Mouse (Mus musculus) heart, embryonic 14.5 days (tissue): Measurements from ENCODE around the gene 5730596B20Rik. TPM values are rescaled to one million over a fixed set of nuclear protein-coding genes. Genes with fewer than 3 reads are reported as not detected.

ENCODE experiments used
- ATAC-seq: fragments of 200-750 bp; cut with Nextera tagmentation; 2 replicates; pipeline ENCODE4 v1.8.0; 2017; ENCODE audit warnings: low read depth, moderate TSS enrichment; ENCODE audit not compliant: insufficient number of reproducible peaks, insufficient read depth, low FRiP score
- H3K27ac ChIP-seq, 2 experiments: fragments of 200-500 bp in 1 of 2; fragments of 300-500 bp in 1 of 2; sonication (generic) in 1 of 2; replicated peaks in 1 of 2; 2 replicates each; pipeline ENCODE4 v1.5.1; 2012 to 2014; ENCODE audit warnings: low read depth in 2 of 2, low read length in 2 of 2, control low read depth in 1 of 2, mild to moderate bottlenecking in 1 of 2, mixed read lengths in 1 of 2; ENCODE audit not compliant: control insufficient read depth in 1 of 2, insufficient read depth in 1 of 2
- H3K27me3 ChIP-seq: fragments of 300-500 bp; sonication (generic); 2 replicates; pipeline ENCODE4 v1.6.1; 2014; ENCODE audit warnings: mild to moderate bottlenecking, low read length, control low read depth; ENCODE audit not compliant: control insufficient read depth, insufficient read depth
- H3K36me3 ChIP-seq: fragments of 300-500 bp; sonication (generic); 2 replicates; pipeline ENCODE4 v1.6.1; 2014; ENCODE audit warnings: mild to moderate bottlenecking, control low read depth, low read length, mixed read lengths; ENCODE audit not compliant: control insufficient read depth, insufficient read depth
- H3K4me1 ChIP-seq, 2 experiments: fragments of 200-500 bp in 1 of 2; fragments of 300-500 bp in 1 of 2; sonication (generic) in 1 of 2; 2 replicates each; pipeline ENCODE4 v1.6.1; 2012 to 2014; ENCODE audit warnings: low read length in 2 of 2, control low read depth in 1 of 2, mixed read lengths in 1 of 2; ENCODE audit not compliant: control insufficient read depth in 2 of 2, insufficient read depth in 2 of 2
- H3K4me2 ChIP-seq: fragments of 300-500 bp; sonication (generic); 2 replicates; pipeline ENCODE4 v1.6.1; 2014; ENCODE audit warnings: mild to moderate bottlenecking, low read length
- H3K4me3 ChIP-seq, 2 experiments: fragments of 200-500 bp in 1 of 2; fragments of 300-500 bp in 1 of 2; sonication (generic) in 1 of 2; 2 replicates each; pipeline ENCODE4 v1.5.1; 2012 to 2014; ENCODE audit warnings: low read length in 2 of 2, mild to moderate bottlenecking in 2 of 2, control low read depth in 1 of 2, low read depth in 1 of 2, moderate library complexity in 1 of 2; ENCODE audit not compliant: control insufficient read depth in 1 of 2, insufficient read depth in 1 of 2
- H3K9ac ChIP-seq: fragments of 300-500 bp; sonication (generic); 2 replicates; pipeline ENCODE4 v1.6.1; 2014; ENCODE audit warnings: mild to moderate bottlenecking, low read length
- H3K9me3 ChIP-seq: fragments of 300-500 bp; sonication (generic); 2 replicates; pipeline ENCODE4 v1.6.1; 2016; ENCODE audit warnings: low read length, control low read depth; ENCODE audit not compliant: control insufficient read depth
- WGBS: fragments of 180-500 bp; shearing (Covaris S2); extraction: QIAGEN DNeasy Blood & Tissue Kit; methylation state at CpG from one replicate; pipeline ENCODE4 v1.1.7; 2014; 5-methylcytosine and 5-hydroxymethylcytosine counted together
- polyA plus RNA-seq: library from polyadenylated mRNA; unstranded; fragments of >200 nt; fragmentation: Nextera tagmentation; extraction: Ambion mirVana; gene quantifications from 2 replicates; pipeline ENCODE4 v1.2.1, GENCODE M21; 2014

The 5730596B20Rik gene
- polyA plus RNA-seq, 1 experiment from 2014 or later = not detected

- H3K9me3 ChIP-seq = no peaks in the 10 kb centered on the region
- no peak overlapping the region; the same call in 1 of the 2 replicates for H3K9ac ChIP-seq
- no peak overlapping the region for H3K27ac ChIP-seq
- H3K36me3 ChIP-seq = no peaks in the 10 kb centered on the region
- peak overlapping the region; percentile 24; the same call in 1 of the 2 replicates for H3K4me2 ChIP-seq
- peaks cover 99% of the 10 kb centered on the region for H3K27me3 ChIP-seq
- 3% methylated on average over 10 of the region's 10 CpGs for WGBS
- no peaks in the 10 kb centered on the region; a peak in 1 of 4 replicates for H3K4me1 ChIP-seq
- H3K4me3 ChIP-seq = peak overlapping the region in 1 of 2 experiments; percentile 6; a peak in 1 of 4 replicates
- ATAC-seq = no peak
Measured at GRCm38 (mm10) chr6:52179690-52180089, 2.4 kb downstream of the 5730596B20Rik start.

- H3K9ac ChIP-seq = no peak overlapping the region
- H3K4me1 ChIP-seq = no peaks in the 10 kb centered on the region; a peak in 1 of 4 replicates
- no peak for ATAC-seq
- no peaks in the 10 kb centered on the region for H3K9me3 ChIP-seq
- H3K27me3 ChIP-seq = peaks cover 99% of the 10 kb centered on the region
- no peak overlapping the region for H3K4me3 ChIP-seq
- no peak overlapping the region for H3K27ac ChIP-seq
- H3K36me3 ChIP-seq = no peaks in the 10 kb centered on the region
- no peak overlapping the region for H3K4me2 ChIP-seq
- 8% methylated on average over 11 of the region's 11 CpGs for WGBS
Measured at GRCm38 (mm10) chr6:52180213-52180710, 3.0 kb downstream of the 5730596B20Rik start.

- no peaks in the 10 kb centered on the region for H3K36me3 ChIP-seq
- 13% methylated on average over 3 of the region's 3 CpGs for WGBS
- H3K27me3 ChIP-seq = peaks cover 100% of the 10 kb centered on the region
- H3K4me2 ChIP-seq = no peak overlapping the region
- H3K4me3 ChIP-seq = no peak overlapping the region
- no peak for ATAC-seq
- no peak overlapping the region for H3K27ac ChIP-seq
- no peaks in the 10 kb centered on the region for H3K4me1 ChIP-seq
- H3K9me3 ChIP-seq = no peaks in the 10 kb centered on the region
- H3K9ac ChIP-seq = no peak overlapping the region
Measured at GRCm38 (mm10) chr6:52180726-52181125, 3.4 kb downstream of the 5730596B20Rik start.

- Histone ChIP-seq H3K4me3 (no peak overlapping the region), H3K4me2 (no peak overlapping the region), H3K27ac (no peak overlapping the region)
Measured at GRCm38 (mm10) chr6:52182030-52182429, 4.7 kb downstream of the 5730596B20Rik start.

GRCm38 (mm10) chr6:52182793-52183192 lies 5.5 kb downstream of the 5730596B20Rik start:
- H3K4me2 ChIP-seq = no peak overlapping the region
- no peaks in the 10 kb centered on the region for H3K36me3 ChIP-seq
- no peaks in the 10 kb centered on the region for H3K9me3 ChIP-seq
- WGBS = 24% methylated on average over 1 of the region's 1 CpGs
- no peak overlapping the region for H3K9ac ChIP-seq
- no peaks in the 10 kb centered on the region for H3K4me1 ChIP-seq
- peaks cover 100% of the 10 kb centered on the region for H3K27me3 ChIP-seq
- no peak overlapping the region for H3K27ac ChIP-seq
- no peak overlapping the region for H3K4me3 ChIP-seq
- ATAC-seq = no peak

More at GRCm38 (mm10) chr6:52182030-52182429, 4.7 kb downstream of the 5730596B20Rik start:
- H3K27me3 ChIP-seq = peaks cover 100% of the 10 kb centered on the region
- 30% methylated on average over 2 of the region's 2 CpGs for WGBS
- no peaks in the 10 kb centered on the region for H3K36me3 ChIP-seq
- no peak overlapping the region for H3K9ac ChIP-seq
- no peaks in the 10 kb centered on the region for H3K4me1 ChIP-seq
- H3K9me3 ChIP-seq = no peaks in the 10 kb centered on the region
- ATAC-seq = no peak

GRCm38 (mm10) chr6:52183311-52184080 lies 6.2 kb downstream of the 5730596B20Rik start:
- Histone ChIP-seq H3K27me3 (peaks cover 100% of the 10 kb centered on the region), H3K36me3 (no peaks in the 10 kb centered on the region), H3K9me3 (no peaks in the 10 kb centered on the region), H3K4me3 (no peak overlapping the region), H3K27ac (no peak overlapping the region), H3K4me1 (no peaks in the 10 kb centered on the region), H3K9ac (no peak overlapping the region), H3K4me2 (no peak overlapping the region)
- ATAC-seq = no peak
- WGBS = 17% methylated on average over 10 of the region's 10 CpGs

- H3K36me3 ChIP-seq = no peaks in the 10 kb centered on the region
- H3K27me3 ChIP-seq = peaks cover 100% of the 10 kb centered on the region
- 3% methylated on average over 6 of the region's 6 CpGs for WGBS
- no peak for ATAC-seq
- H3K9ac ChIP-seq = no peak overlapping the region
- no peak overlapping the region for H3K4me3 ChIP-seq
- H3K27ac ChIP-seq = no peak overlapping the region
- H3K4me2 ChIP-seq = no peak overlapping the region
- no peaks in the 10 kb centered on the region for H3K9me3 ChIP-seq
- H3K4me1 ChIP-seq = no peaks in the 10 kb centered on the region
Measured at GRCm38 (mm10) chr6:52184668-52185067, 7.4 kb downstream of the 5730596B20Rik start.
